Mouse (Mus musculus) erythroblast, embryonic 14.5 days (primary cell): Measurements from ENCODE around the gene Fam84b. TPM values are rescaled to one million over a fixed set of nuclear protein-coding genes. Genes with fewer than 3 reads are reported as not detected.

ENCODE experiments used
- H3K27me3 ChIP-seq: 2 replicates; pipeline ENCODE4 v1.6.1; 2012; ENCODE audit warnings: inconsistent platforms; ENCODE audit not compliant: control insufficient read depth
- H3K36me3 ChIP-seq: 2 replicates; pipeline ENCODE4 v1.6.1; 2012; ENCODE audit warnings: mild to moderate bottlenecking, inconsistent platforms; ENCODE audit not compliant: control insufficient read depth
- H3K4me1 ChIP-seq: 2 replicates; pipeline ENCODE4 v1.6.1; 2012; ENCODE audit warnings: inconsistent platforms; ENCODE audit not compliant: control insufficient read depth
- H3K4me3 ChIP-seq: replicated peaks from 2 replicates; pipeline ENCODE3; 2012; ENCODE audit warnings: moderate library complexity, mild to moderate bottlenecking, inconsistent platforms
- H3K9me3 ChIP-seq: 2 replicates; pipeline ENCODE4 v1.6.1; 2012; ENCODE audit warnings: low read length, inconsistent platforms, mixed read lengths; ENCODE audit not compliant: control insufficient read depth
- GATA1 ChIP-seq: IDR thresholded peaks from 2 replicates; pipeline ENCODE4 v1.6.1; 2012; ENCODE audit warnings: low read length, inconsistent platforms, mixed read lengths
- TAL1 ChIP-seq: IDR thresholded peaks from 3 replicates; pipeline ENCODE4 v1.6.1; 2012; ENCODE audit warnings: low read length, inconsistent platforms, mixed read lengths
- polyA plus RNA-seq: library from polyadenylated mRNA; stranded (reverse); fragments of >175 nt; gene quantifications from 2 replicates; pipeline ENCODE4 v1.2.3, GENCODE M21; 2012

Gene Fam84b
- polyA plus RNA-seq, 1 experiment: 0.01 TPM

- H3K4me1 ChIP-seq: peaks cover 5% of the 10 kb centered on the region
- no peak overlapping the region for H3K4me3 ChIP-seq
- no peak for TF ChIP-seq GATA1
- no peak for TF ChIP-seq TAL1
Measured at GRCm38 (mm10) chr15:60834598-60835571, 18.7 kb downstream of the Fam84b start.

GRCm38 (mm10) chr15:60833476-60834218, 19.9 kb downstream of the Fam84b start:
- H3K9me3 ChIP-seq: no peaks in the 10 kb centered on the region
- H3K4me1 ChIP-seq: no peaks in the 10 kb centered on the region
- no peak for TF ChIP-seq GATA1
- H3K27me3 ChIP-seq: no peaks in the 10 kb centered on the region
- no peaks in the 10 kb centered on the region for H3K36me3 ChIP-seq
- no peak overlapping the region for H3K4me3 ChIP-seq

More at GRCm38 (mm10) chr15:60834598-60835571, 18.7 kb downstream of the Fam84b start:
- H3K9me3 ChIP-seq: no peaks in the 10 kb centered on the region
- no peaks in the 10 kb centered on the region for H3K36me3 ChIP-seq
- no peaks in the 10 kb centered on the region for H3K27me3 ChIP-seq

- TF ChIP-seq TAL1 (no peak), GATA1 (no peak)
- H3K4me3 ChIP-seq: no peak overlapping the region
- H3K4me1 ChIP-seq: no peaks in the 10 kb centered on the region
- no peaks in the 10 kb centered on the region for H3K27me3 ChIP-seq
- H3K9me3 ChIP-seq: no peaks in the 10 kb centered on the region
- H3K36me3 ChIP-seq: no peaks in the 10 kb centered on the region
Measured at GRCm38 (mm10) chr15:60832586-60832985, 21.0 kb downstream of the Fam84b start.

GRCm38 (mm10) chr15:60826226-60826625, 27.4 kb downstream of the Fam84b start:
- H3K27me3 ChIP-seq: peaks cover 31% of the 10 kb centered on the region
- peaks cover 24% of the 10 kb centered on the region for H3K4me1 ChIP-seq
- no peaks in the 10 kb centered on the region for H3K36me3 ChIP-seq
- no peak overlapping the region for H3K4me3 ChIP-seq
- TF ChIP-seq TAL1 (no peak), GATA1 (no peak)
- no peaks in the 10 kb centered on the region for H3K9me3 ChIP-seq

GRCm38 (mm10) chr15:60824751-60825227, 28.8 kb downstream of the Fam84b start:
- peak overlapping the region; percentile 65 for H3K4me3 ChIP-seq

GRCm38 (mm10) chr15:60823870-60824709, 29.5 kb downstream of the Fam84b start:
- Histone ChIP-seq H3K9me3 (no peaks in the 10 kb centered on the region), H3K4me3 (peak overlapping the region; percentile 65), H3K36me3 (no peaks in the 10 kb centered on the region), H3K4me1 (peaks cover 24% of the 10 kb centered on the region), H3K27me3 (peaks cover 31% of the 10 kb centered on the region)
- TF ChIP-seq GATA1 (no peak), TAL1 (no peak)

More at GRCm38 (mm10) chr15:60824751-60825227, 28.8 kb downstream of the Fam84b start:
- TF ChIP-seq GATA1: no peak
- TF ChIP-seq TAL1: no peak
- Histone ChIP-seq H3K4me1 (peaks cover 24% of the 10 kb centered on the region), H3K27me3 (peaks cover 31% of the 10 kb centered on the region), H3K9me3 (no peaks in the 10 kb centered on the region), H3K36me3 (no peaks in the 10 kb centered on the region)

GRCm38 (mm10) chr15:60823620-60823869, 30.0 kb downstream of the Fam84b start:
- Histone ChIP-seq H3K9me3 (no peaks in the 10 kb centered on the region), H3K4me1 (peaks cover 24% of the 10 kb centered on the region), H3K27me3 (peaks cover 31% of the 10 kb centered on the region), H3K4me3 (peak overlapping the region; percentile 65), H3K36me3 (no peaks in the 10 kb centered on the region)
- TF ChIP-seq GATA1 (no peak), TAL1 (no peak)

GRCm38 (mm10) chr15:60822803-60823619, 30.6 kb downstream of the Fam84b start:
- Histone ChIP-seq H3K4me3 (peak overlapping the region; percentile 65), H3K36me3 (no peaks in the 10 kb centered on the region), H3K27me3 (peaks cover 31% of the 10 kb centered on the region), H3K9me3 (no peaks in the 10 kb centered on the region), H3K4me1 (peaks cover 24% of the 10 kb centered on the region)
- TF ChIP-seq TAL1 (no peak), GATA1 (no peak)
